27 mouse cellular contexts compared by ENCODE assay signal in the genomic region with DNA sequence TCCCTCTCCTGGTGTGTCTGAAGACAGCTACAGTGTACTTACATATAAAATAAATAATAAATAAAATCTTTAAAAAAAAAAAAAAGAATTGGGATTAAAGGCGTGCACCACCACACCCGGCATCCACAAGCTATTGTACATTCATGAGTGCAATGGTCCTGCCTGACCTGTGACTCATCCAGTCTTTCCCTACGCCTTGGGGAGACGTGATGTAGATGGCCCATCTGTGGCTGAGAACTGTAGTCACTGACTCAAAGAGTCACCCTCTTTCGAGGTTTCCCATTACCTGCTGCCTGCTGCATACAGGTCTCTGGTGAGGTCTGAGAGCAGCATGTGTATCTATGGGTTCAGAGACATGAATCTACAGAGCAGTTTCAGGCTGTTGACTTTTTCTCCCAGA.
"Had no signal": no experiment of that assay in that cellular context is flagged by ENCODE, and none has a peak within 500 bp of the region (broad histone marks: within the 10 kb centered on the region; RNA-seq: fewer than 3 reads in every experiment).

No protein-coding gene starts in this region.

- H3K27ac ChIP-seq: gastrocnemius, adult 2 months; heart, adult 2 months; heart, embryonic 10.5 days; hindbrain, embryonic 10.5 days; hindbrain, embryonic 12.5 days; hindbrain, embryonic 14.5 days; intestine, embryonic 15.5 days; layer of hippocampus, adult 2 months; limb, embryonic 13.5 days; limb, embryonic 15.5 days; liver, embryonic 12.5 days had no signal

- H3K4me2 ChIP-seq: heart, embryonic 12.5 days; hindbrain, embryonic 12.5 days; hindbrain, embryonic 14.5 days; intestine, embryonic 15.5 days; limb, embryonic 13.5 days; limb, embryonic 15.5 days; liver, embryonic 12.5 days had no signal

- H3K36me3 ChIP-seq: heart, embryonic 10.5 days; heart, embryonic 12.5 days; hindbrain, embryonic 10.5 days; hindbrain, embryonic 12.5 days; intestine, embryonic 15.5 days; limb, embryonic 13.5 days; limb, embryonic 15.5 days; liver, embryonic 12.5 days had no signal

- H3K4me1 ChIP-seq: hindbrain, embryonic 12.5 days had no signal

- H3K27me3 ChIP-seq: heart, embryonic 12.5 days; hindbrain, embryonic 12.5 days; intestine, embryonic 15.5 days; limb, embryonic 13.5 days; limb, embryonic 15.5 days; liver, embryonic 12.5 days had no signal

- H3K4me3 ChIP-seq: gastrocnemius, adult 2 months; heart, adult 2 months; heart, embryonic 10.5 days; heart, embryonic 12.5 days; hindbrain, embryonic 10.5 days; hindbrain, embryonic 12.5 days; intestine, embryonic 15.5 days; layer of hippocampus, adult 2 months; limb, embryonic 13.5 days; limb, embryonic 15.5 days; liver, embryonic 12.5 days had no signal

- DNase-seq: gastrocnemius, adult 2 months; gastrocnemius, postnatal 10 days; gastrocnemius, postnatal 25 days; heart, adult 2 months; heart, postnatal 10 days; heart, postnatal 4 days; kidney, adult 18-20 months; kidney, adult 8-10 months; kidney, postnatal 10 days; kidney, postnatal 25 days; kidney, postnatal 4 days; layer of hippocampus, adult 9-11 months; layer of hippocampus, postnatal 36 days; left cerebral cortex, postnatal 4 days had no signal

- H3K9me3 ChIP-seq: heart, embryonic 10.5 days; heart, embryonic 12.5 days; hindbrain, embryonic 10.5 days; hindbrain, embryonic 12.5 days; intestine, embryonic 15.5 days; limb, embryonic 13.5 days; limb, embryonic 15.5 days; liver, embryonic 12.5 days had no signal

- ATAC-seq: hindbrain, embryonic 16.5 days; inflammation-experienced regulatory T-cells, adult 6 months; intestine, embryonic 15.5 days; intestine, postnatal 0 days; liver, embryonic 12.5 days had no signal

- H3K9ac ChIP-seq: heart, embryonic 12.5 days; hindbrain, embryonic 12.5 days; hindbrain, embryonic 14.5 days; intestine, embryonic 15.5 days; limb, embryonic 13.5 days; limb, embryonic 15.5 days; liver, embryonic 12.5 days had no signal
